Mouse (Mus musculus) heart, adult 18-20 months (tissue): ENCODE measurements around the gene Acsl1. TPM values are rescaled to one million over a fixed set of nuclear protein-coding genes. Genes with fewer than 3 reads are reported as not detected.

ENCODE experiments used
- DNase-seq, 2 experiments: peaks; one replicate each; pipeline ENCODE4 v3.0.0; 2021 to 2022; ENCODE audit warnings: mixed read lengths in 1 of 2
- total RNA-seq, 2 experiments: library from RNA; stranded (reverse); gene quantifications; 2 replicates each; pipeline ENCODE4 v1.2.3; 2021

The Acsl1 gene
- total RNA-seq, 2 experiments from 2014 or later, result 940 to 953 TPM

DNA sequence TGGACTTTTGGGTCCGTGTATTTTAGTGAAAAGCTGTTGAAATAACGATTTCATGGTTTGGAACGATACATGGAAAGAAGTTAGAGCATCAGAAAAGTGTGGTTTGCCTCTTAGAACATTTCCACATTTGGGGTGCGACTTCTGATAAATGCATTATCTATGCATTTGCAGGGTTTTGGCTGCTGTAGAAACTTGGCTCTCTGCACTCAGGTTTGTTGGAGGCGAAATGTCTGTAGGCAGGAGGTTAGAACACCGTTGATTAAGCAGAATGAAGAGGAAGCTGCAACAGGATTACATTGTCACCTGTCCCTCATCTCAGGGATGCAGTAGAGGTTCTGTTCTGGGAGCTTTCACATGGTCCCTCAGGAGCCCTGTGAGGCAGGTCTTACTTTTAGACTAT, 3.8 kb downstream of the Acsl1 start:
- DNase-seq, result no peak

DNA sequence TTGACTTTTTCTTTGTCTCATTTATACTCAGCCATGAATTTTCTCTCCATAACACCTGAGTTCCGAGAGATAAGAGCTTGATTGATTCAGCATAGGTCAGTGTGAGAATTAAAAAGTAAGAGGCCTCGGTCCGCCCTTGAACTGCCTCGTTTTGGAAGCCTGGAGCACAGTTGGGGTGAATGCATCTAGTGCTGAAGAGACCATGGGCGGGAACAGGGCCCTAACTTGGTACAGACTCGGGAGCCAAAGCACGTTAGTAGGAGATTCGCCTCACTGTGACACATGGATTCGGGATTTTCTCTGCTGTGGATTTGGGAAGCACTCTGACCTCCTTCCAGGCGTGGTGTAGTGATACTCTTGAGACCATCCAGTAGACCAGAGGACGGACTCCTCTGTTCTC, 4.6 kb downstream of the Acsl1 start:
- no peak for DNase-seq

DNA sequence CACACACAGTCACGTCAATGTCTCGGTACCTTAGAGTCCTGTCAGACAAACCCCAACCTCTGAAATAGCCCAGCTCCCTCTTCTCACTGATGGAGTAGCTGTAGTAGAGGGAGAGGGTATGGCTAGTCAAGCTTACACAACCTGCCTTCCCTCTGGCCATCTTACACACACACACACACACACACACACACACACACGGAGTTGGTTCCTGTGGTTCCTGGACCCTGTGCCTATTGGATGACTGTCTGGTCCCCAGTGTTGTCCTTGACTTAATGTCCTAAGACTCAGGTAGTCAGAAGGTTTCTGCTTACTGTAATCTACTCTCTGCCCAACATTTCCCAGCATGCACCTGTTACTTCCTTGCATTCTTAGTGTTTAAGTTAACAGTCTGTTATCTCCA, 5.1 kb downstream of the Acsl1 start:
- no peak for DNase-seq

DNA sequence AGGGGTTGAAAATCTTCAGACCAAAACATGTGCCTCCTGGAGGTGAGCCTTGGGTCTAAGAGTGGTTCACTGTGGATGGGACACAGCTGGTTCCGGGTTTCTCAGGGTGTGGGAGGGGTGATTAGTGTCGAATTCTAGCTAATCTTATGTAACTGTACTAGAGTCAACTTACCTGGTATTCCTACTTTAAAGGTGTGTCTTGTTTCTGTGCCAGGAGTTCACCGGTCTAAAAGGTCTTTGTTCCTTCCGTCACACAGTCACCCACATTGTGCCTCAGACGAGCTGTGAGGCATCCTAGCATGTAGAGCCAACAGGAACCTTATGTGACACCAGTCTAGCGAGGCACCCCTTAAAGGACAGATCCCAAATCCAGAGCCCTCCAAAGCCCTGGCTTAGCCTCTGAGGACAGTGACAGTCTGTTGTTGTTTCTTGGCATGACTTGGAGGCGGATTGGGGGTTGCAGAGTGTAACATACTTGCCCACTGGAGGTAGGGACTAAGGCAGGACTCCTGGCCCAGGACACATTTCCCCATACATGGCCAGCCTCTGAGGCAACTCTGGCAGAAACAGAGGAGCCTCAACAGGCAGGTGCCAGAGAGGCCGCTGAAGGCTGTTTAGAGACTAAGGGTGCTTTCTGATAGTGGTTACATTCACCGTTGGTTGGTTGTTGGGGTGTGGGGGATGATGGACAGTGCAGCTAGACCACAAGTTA, 7.1 kb downstream of the Acsl1 start:
- peak in 1 of 2 experiments; percentile 20 for DNase-seq

DNA sequence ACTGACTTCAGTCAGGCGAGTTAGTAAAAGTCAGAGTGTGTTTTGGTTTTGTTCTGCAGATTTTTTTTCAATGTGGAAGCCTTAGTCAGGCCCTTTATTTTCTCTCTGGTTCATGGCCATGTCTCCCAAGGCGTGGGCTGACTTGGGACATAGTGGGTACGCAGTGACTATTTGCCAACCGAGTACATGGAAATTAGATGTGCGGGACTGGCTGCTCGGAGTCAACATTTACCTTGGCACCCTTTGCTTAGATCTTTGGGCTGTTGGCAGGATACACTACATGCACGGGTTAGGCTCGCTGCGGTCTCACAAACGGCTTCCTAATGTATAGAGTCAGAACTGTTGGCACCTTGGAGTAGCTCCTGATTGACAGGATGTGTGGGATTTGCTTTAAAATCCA, 7.9 kb downstream of the Acsl1 start:
- DNase-seq, result peak in 1 of 2 experiments; percentile 10

DNA sequence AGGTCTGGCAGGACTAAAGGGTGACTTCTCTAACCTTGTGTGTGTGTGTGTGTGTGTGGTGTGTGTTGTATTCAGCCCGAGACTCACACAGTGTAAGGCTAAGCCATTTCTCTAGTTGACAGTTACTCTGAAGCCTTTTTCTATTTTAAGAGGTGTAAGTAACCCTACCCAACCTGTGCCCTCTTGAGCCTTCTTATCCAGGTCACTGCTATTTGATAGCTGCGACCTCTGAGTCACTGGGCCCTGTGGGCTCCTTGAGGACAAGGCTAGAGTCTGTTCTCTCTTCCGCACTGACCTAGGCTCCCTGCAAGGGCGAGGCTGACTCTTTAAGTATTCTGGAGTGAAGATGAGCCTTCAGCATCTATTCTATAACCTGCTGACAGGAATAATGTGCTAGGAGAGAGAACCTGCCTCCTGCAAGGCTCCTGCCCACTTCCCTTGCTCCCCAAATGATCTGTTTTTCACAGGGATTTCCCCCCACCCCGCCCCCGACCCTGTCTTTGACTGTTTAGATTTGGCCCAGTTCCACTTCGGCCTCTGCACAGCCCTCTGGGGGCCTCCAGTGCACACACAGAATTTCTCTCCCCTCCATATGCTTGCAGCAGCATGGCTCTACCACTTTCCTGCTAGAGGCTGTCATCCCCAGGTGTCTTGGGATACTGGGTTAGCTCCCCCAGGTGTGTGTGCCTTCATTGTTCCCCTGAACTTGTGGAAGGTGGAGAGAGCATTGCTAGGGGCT, 9.1 kb downstream of the Acsl1 start:
- DNase-seq, result peak in 1 of 2 experiments; percentile 38

DNA sequence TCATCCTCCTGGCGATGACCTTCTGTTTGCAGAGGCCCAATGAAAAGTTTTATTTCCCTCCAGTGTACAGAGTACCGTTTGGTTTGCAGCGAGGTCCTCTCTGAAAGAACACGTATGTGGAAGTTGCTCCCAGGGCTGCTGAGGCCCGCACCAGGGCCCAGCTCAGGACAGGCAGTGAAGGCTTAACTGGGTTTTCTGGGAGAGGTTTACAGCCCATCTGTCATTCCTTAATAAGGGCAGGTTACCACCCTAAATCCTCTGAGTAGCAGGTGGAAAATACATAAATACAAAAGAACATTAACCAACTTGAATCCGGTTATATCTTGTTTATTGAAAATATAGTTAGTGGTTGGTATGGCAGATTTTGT, 9.7 kb downstream of the Acsl1 start:
- DNase-seq, result no peak

DNA sequence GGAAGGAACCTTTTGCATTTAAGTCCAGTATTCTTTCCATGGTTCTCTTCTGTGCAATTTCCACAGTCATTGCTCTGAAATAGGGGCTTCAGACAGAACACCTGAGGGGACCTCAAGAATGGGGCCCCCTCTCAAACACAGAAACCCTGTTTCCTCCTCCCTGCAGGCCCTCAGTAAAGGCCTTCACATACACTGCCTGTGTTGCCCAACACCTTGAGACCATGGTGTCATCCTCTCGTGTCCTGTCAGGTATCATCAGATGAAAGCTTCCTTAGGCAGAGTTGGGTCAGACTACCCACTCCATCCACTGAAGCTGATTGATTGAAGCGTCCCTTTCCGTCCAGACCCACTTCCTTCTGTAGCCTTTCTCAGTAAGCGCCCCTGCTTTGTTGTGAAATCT, 11.9 kb downstream of the Acsl1 start:
- DNase-seq, result peak in 1 of 2 experiments; percentile 1

DNA sequence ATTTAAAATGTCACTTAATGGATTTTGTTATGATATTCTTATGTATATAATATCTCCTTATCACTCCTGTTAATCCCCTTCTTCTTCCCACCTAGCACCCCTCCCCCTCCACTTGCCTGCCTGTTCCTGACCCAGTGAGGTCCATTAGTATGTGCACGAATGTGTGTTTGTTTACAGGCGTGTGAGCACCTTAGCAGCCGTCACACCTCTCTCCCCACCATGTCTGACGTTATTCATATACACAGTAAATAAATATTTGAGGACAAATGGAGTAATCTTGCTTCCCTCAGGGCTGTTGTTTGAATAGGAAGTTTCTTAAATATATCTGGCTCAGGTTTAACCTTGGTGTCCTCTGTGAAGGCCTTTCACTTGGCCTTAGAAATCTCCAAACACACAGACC, 12.4 kb downstream of the Acsl1 start:
- DNase-seq, result no peak

DNA sequence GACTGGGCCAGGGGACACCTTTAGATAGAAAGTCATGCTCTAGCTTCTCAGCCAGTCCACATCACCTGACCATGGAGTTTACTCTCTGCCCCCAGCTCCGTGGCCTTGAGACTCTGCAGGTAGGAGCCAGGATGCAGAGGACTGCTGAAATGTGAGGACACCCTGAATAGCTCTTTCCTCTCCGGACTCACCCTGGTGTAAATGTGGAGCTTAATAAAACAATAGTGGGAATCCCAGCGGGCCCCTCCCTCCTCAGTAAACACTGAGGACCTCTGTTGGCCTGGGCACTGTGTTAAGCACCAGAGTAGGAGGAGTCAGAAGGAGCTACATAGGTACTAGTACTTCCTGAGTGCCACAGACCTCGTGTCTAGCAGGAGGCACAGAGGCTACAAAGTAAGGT, 13.2 kb downstream of the Acsl1 start:
- peak in 1 of 2 experiments; percentile 9 for DNase-seq

DNA sequence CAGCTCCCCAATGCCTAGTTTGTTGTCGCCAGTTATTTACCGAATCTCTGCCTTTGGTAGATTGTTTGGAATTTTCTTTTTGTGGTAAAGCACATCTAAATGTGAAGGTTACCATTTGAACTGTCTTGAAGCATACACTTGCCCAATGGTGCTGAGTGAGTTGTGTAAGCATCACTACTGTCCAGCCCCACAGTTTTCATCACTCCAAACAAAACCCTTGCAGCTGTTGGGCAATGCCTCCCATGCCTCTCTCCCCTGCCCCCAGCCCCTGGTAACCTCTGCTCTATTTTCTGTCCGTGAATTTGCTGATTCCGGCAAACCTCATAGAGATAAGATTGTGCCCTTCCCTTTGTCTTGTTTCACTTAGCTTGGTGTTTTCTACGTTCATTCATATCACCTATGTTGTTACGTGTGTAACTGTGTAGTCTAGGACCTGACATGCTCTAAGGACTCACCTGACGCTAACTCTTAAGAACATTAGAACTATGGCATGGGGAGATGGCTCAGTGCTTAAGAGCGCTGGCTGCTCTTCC, 14.2 kb downstream of the Acsl1 start:
- DNase-seq, result peak in 1 of 2 experiments; percentile 2

DNA sequence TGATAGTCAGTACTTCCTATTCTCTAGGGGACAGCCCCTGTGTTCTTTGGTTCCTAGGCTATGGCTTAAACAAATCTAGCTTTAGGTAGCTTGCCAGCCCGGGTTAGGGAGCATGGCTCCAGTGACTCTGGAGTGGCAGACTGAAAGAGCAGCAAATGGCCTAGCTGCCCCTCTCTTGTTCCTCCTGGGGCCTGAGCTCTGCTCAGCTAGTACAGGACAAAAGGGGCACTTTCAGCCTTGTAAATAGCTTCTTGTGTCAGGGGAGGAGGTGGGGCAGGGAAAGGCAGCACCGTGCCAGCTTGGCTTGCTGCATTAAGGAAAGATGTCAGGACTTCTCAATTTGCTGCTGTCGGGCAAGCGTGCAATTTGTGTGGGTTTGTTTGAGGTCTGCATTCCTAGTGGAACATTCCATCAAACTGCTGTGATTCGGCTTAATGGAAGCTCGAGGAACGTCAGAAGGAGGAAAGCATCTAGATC, 17.3 kb downstream of the Acsl1 start:
- peak in 1 of 2 experiments; percentile 31 for DNase-seq

DNA sequence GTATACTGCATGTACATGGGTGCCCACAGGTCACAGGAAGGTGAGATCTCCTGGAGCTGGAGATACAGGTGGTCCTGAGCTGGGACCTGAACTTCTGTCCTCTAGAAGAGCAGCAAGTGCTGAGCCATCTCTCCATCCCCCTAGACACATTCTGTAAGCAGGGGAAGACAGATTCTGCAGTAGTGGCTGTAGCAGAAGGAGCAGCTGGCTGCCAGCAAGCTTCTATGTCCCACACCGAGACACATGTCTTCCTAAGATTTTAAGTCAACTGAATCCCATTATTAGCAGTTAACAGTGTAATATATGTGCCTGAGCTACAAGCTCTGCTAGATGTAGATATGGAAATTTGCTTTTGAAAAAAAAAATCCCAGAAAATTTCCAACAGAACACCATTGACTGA, 18.4 kb downstream of the Acsl1 start:
- DNase-seq, result no peak

DNA sequence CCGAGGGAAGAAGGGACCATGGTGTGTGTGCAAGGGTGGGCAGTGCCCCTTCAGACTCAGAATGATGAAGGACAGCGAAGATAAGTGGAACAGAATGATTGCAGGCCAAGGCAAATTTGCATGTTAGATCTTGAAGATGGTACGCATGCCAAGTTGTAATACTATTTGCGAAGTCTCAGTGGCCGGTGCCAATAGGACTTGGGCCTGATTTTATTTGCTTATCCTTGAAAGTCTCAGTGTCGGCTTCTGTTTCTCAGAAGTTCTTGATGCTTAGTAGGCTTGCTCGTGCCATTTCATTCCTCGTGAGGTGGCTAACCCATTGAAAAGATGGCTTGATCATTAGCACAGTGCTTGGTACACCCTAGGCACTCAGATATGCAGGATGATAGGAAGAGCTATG, 19.4 kb downstream of the Acsl1 start:
- no peak for DNase-seq

DNA sequence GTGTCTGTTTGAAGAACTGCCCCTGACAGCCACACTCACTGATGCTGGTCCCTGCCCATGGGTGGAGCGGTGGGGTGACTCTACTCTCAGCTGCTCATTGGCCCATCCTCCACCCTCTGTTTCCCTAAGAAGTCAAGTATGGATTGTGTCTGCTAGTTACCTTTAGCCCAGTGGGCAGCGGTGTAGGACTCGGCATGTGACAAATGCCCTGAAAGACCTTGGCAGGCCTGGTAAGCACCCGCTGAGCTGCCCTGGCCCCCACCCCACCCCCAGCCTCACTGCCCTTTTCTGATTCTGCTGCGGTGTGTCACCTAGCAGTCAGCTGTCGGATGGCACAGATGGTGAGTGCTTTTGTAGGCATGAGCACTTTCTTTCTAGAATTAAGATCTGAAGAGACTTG, 20.0 kb downstream of the Acsl1 start:
- DNase-seq, result peak; percentile 75 to 87

DNA sequence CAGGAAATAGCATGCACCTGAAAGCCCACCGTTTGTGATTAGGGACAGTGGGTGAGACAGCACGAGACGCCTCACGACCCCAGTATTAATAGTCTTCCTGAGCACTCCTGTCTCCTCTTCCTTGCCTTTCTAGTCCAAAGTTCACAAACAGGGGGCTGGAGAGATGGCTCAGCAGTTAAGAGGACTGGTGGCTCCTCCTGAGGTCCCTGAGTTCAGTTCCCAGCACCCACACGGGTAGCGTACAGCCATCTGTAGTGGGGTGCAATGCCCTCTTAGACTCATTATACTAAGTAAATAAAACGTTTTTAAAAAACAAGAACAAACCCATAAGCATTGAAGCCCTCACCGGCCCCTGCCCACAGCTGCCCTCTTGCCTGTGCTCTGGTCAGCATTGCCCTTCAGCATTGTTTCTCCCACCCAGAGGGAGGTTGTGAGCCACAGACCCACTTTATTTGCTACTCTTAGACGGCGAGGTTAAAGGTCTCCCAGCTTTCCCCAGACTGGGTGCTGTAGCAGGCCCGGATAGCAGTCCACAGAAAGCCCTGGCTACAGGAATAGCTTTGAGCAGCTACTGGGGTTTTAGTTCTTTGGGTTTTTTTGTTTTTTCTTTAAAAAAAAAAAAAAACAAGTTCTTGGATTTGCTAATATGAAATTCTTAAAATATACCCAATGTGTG, 22.8 kb downstream of the Acsl1 start:
- no peak for DNase-seq

DNA sequence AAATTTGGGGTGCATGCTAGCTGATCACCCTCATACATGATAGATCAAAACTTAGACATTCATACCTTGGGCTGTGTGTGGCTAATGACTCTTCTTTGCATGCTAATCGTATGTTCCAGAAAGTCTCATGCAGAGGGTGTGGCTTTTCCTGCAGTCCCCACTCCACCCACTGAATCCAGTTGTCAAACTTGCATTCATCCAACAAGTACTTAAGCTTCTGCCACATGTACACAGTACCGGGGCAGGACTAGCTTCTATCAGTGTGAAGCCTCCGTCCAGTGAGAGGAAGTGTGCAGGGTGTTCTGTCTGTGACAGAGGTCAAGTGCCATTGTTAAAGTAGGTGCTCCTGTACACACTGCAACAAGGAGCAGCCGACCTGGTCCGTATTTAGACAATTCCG, 26.0 kb downstream of the Acsl1 start:
- peak in 1 of 2 experiments; percentile 40 for DNase-seq

DNA sequence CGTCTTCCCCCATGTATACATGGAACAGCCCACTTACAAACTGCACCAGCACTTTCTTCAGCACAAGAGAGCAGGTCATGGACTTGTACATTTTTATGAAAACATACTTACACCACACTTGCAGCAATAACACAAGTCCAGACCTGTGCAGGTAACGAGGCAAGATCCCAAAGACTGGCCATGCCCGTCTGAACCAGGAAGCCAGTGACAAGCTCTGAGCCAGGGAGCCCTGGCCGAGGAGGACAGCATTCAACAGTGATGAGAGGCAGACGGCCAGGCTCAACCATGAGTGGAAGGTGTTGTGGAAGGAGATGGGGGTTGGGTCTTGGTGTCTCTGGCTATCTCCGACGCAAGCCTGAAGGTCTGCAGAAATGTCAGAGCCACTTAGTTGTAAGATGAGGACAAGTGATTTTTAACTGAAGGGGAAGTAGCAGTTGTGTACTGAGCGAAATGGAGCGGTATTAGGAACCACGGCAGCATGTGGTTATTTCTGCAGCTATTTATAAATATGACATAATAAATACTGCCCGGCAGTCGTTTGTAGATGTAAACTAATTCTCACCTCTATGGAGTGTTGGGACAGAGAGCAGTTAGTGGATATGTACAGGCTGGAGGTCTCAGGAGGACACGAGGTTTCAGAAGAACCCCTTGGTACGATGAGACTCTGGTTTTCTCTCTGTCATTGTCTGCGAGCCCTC, 26.6 kb downstream of the Acsl1 start:
- peak in 1 of 2 experiments; percentile 36 for DNase-seq

DNA sequence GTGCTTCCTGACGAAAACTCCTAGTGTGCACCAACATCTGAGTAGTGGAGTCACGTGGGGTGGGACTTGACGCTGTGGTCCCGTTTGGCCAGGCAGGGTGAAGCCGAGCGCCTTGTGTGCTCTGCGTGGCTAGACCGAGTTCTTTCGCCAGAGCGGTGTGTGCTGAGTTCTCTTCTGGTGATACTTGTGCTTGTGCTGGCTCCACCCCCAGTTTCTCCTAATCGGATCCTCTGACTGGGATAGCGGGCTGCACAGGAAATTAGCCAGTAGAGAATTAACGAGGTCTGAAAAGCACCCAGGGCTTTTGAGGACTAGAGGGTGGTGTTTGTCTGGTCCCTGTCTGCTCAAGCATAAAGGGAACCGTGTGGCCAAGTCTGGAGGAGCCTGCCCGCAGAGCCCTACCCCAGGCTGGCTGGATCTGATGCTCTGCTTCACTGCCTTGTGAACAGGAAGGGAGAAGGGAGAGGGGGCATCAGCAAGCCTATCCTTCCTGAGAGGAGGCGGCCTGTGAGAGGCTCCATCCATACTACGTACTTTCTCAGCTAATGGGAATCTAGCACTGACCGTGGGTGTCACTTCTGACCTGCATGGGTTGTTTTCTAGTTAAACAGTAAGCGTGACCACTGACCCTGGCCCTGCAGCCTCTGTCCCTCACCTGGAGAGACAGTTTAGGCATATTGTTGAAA, 28.7 kb downstream of the Acsl1 start:
- peak; percentile 49 to 50 for DNase-seq

DNA sequence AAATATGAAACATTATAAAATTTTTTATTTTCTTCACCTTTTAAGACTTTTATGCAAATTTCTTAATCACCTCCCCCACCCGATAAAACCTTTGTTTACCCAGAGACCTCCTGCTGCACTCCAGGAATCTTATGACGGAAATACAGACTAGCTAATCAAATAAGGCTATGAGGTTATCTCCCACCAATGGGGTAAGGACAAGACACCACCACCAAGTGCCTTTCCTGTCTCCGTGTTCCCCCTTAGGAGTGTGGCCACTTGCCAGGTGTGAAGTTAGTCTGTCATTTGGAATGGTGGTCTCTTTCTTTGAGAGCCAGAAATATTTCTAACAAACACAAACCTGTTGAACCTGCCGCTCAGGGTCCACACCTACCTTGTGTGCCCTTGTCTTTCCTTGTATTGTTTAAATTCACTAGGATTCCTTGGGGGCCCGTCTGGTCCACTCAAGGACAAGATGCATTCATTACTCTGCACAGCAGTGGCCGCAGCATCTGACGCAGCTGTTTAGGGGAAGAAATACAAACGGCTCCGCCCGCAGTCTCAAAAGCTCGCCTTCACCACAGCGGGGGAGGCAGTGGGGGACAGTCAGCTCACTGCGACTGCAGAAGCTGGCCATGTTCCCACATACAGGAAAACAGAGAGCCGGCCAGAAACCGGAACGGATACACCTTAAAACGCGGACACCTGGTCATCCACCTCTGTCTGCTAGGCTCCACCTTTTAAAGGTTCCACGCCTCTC, 31.7 kb downstream of the Acsl1 start:
- DNase-seq, result no peak
